In genomic region chr7:81954208-81954846, GRCm38 (mm10) we compare ENCODE assay signal across 9 mouse cellular contexts. TPM values are rescaled to one million over a fixed set of nuclear protein-coding genes. Genes with fewer than 3 reads are reported as not detected.
DNase-seq lines count a peak whose midpoint lies in the region; ATAC-seq and TF ChIP-seq lines count a peak whose summit lies in the region.
"Had no signal": no experiment of that assay in that cellular context is flagged by ENCODE, and none has a peak within 500 bp of the region (broad histone marks: within the 10 kb centered on the region; RNA-seq: fewer than 3 reads in every experiment).

No protein-coding gene starts in this region.

- TF ChIP-seq CTCF in liver, adult 2 months (IDR thresholded peaks at IDR 0.05; ENCODE audit: low read depth, low read length): 0 out of 2 replicates have a peak, but pooled peaks have one; percentile 15

- H3K4me2 ChIP-seq in forebrain, embryonic 13.5 days: no peak overlapping the region
- no peak overlapping the region for H3K4me2 ChIP-seq in forebrain, embryonic 12.5 days
- H3K4me2 ChIP-seq in liver, embryonic 11.5 days: no peak overlapping the region
- no peak overlapping the region for H3K4me2 ChIP-seq in stomach, embryonic 14.5 days (replicated peaks; ENCODE audit: low read depth, low read length)
- H3K4me2 ChIP-seq: midbrain, embryonic 12.5 days had no signal

- no peaks in the 10 kb centered on the region for H3K36me3 ChIP-seq in forebrain, embryonic 13.5 days (ENCODE audit: poor library complexity, severe bottlenecking)
- H3K36me3 ChIP-seq in forebrain, embryonic 12.5 days (replicated peaks): no peaks in the 10 kb centered on the region
- H3K36me3 ChIP-seq in liver, adult 2 months (ENCODE audit: control insufficient read depth, insufficient read depth, low read length): no peaks in the 10 kb centered on the region
- no peaks in the 10 kb centered on the region for H3K36me3 ChIP-seq in liver, embryonic 11.5 days (ENCODE audit: control insufficient read depth, insufficient read depth, low read length)
- no peaks in the 10 kb centered on the region for H3K36me3 ChIP-seq in stomach, embryonic 14.5 days (ENCODE audit: control insufficient read depth, insufficient read depth, low read length)
- H3K36me3 ChIP-seq: midbrain, embryonic 12.5 days had no signal

- no peaks in the 10 kb centered on the region for H3K9me3 ChIP-seq in forebrain, embryonic 13.5 days (replicated peaks)
- H3K9me3 ChIP-seq in forebrain, embryonic 12.5 days: no peaks in the 10 kb centered on the region
- no peaks in the 10 kb centered on the region for H3K9me3 ChIP-seq in liver, embryonic 11.5 days (ENCODE audit: control insufficient read depth, low read length)
- no peaks in the 10 kb centered on the region for H3K9me3 ChIP-seq in stomach, embryonic 14.5 days (ENCODE audit: control insufficient read depth, low read depth, low read length)
- H3K9me3 ChIP-seq: midbrain, embryonic 12.5 days had no signal

- H3K4me3 ChIP-seq in forebrain, embryonic 13.5 days: no peak overlapping the region
- H3K4me3 ChIP-seq in forebrain, embryonic 12.5 days (replicated peaks): no peak overlapping the region
- no peak overlapping the region for H3K4me3 ChIP-seq in liver, adult 2 months (ENCODE audit: insufficient read depth, low read depth, low read length)
- no peak overlapping the region for H3K4me3 ChIP-seq in liver, embryonic 11.5 days (ENCODE audit: low read depth, low read length)
- no peak overlapping the region for H3K4me3 ChIP-seq in stomach, embryonic 14.5 days (ENCODE audit: low read depth, low read length)
- H3K4me3 ChIP-seq: midbrain, embryonic 12.5 days had no signal

- H3K4me1 ChIP-seq in forebrain, embryonic 13.5 days: 0 out of 2 replicates have a peak, but pooled peaks cover 4% of the 10 kb centered on the region
- no peaks in the 10 kb centered on the region for H3K4me1 ChIP-seq in forebrain, embryonic 12.5 days
- H3K4me1 ChIP-seq in liver, adult 2 months (ENCODE audit: control insufficient read depth, insufficient read depth, low read length): no peaks in the 10 kb centered on the region
- H3K4me1 ChIP-seq in liver, embryonic 11.5 days (replicated peaks; ENCODE audit: control insufficient read depth, insufficient read depth, low read length): no peaks in the 10 kb centered on the region
- peaks cover 3% of the 10 kb centered on the region; the same call in 1 of the 2 replicates for H3K4me1 ChIP-seq in stomach, embryonic 14.5 days (ENCODE audit: control insufficient read depth, insufficient read depth, low read length)
- H3K4me1 ChIP-seq: midbrain, embryonic 12.5 days had no signal

- TF ChIP-seq POLR2A in liver, adult 2 months (IDR thresholded peaks at IDR 0.05; ENCODE audit: extremely low read depth, insufficient read depth, low read length): no peak

- no peak overlapping the region for H3K27ac ChIP-seq in forebrain, embryonic 13.5 days
- no peak overlapping the region for H3K27ac ChIP-seq in forebrain, embryonic 12.5 days
- H3K27ac ChIP-seq in liver, adult 2 months (replicated peaks; ENCODE audit: insufficient read depth, low read depth, low read length): no peak overlapping the region
- H3K27ac ChIP-seq in liver, embryonic 11.5 days (ENCODE audit: low read depth, low read length): no peak overlapping the region
- no peak overlapping the region for H3K27ac ChIP-seq in stomach, embryonic 14.5 days (ENCODE audit: low read length)
- H3K27ac ChIP-seq: midbrain, embryonic 12.5 days had no signal

- H3K79me2 ChIP-seq in liver, adult 2 months (ENCODE audit: control insufficient read depth, insufficient read depth, low read length): no peaks in the 10 kb centered on the region

- H3K9ac ChIP-seq in forebrain, embryonic 13.5 days: no peak overlapping the region
- H3K9ac ChIP-seq in forebrain, embryonic 12.5 days: no peak overlapping the region
- H3K9ac ChIP-seq in liver, adult 2 months (ENCODE audit: low read depth, low read length): no peak overlapping the region
- no peak overlapping the region for H3K9ac ChIP-seq in liver, embryonic 11.5 days (ENCODE audit: low read depth, low read length)
- H3K9ac ChIP-seq in stomach, embryonic 14.5 days (replicated peaks; ENCODE audit: low read depth, low read length): no peak overlapping the region
- H3K9ac ChIP-seq: midbrain, embryonic 12.5 days had no signal

- no peaks in the 10 kb centered on the region for H3K27me3 ChIP-seq in forebrain, embryonic 13.5 days
- 0 out of 2 replicates have a peak, but pooled peaks cover 3% of the 10 kb centered on the region for H3K27me3 ChIP-seq in forebrain, embryonic 12.5 days
- H3K27me3 ChIP-seq in liver, adult 2 months (ENCODE audit: control insufficient read depth, insufficient read depth, low read length): peaks cover 2% of the 10 kb centered on the region; the same call in 1 of the 2 replicates
- no peaks in the 10 kb centered on the region for H3K27me3 ChIP-seq in liver, embryonic 11.5 days (replicated peaks; ENCODE audit: control insufficient read depth, insufficient read depth, low read length)
- H3K27me3 ChIP-seq in stomach, embryonic 14.5 days (ENCODE audit: control insufficient read depth, insufficient read depth, low read length): no peaks in the 10 kb centered on the region

- peak; percentile 6 for DNase-seq in liver, adult 2 months (ENCODE audit: extremely low read depth, low read depth, low spot score)
- DNase-seq in liver, embryonic 11.5 days (ENCODE audit: low spot score): no peak
- peak; percentile 57 for DNase-seq in NIH3T3 (ENCODE audit: low read depth)
- peak; percentile 15 for DNase-seq in layer of hippocampus, adult 9-11 months
- no peak for DNase-seq in gastrocnemius, adult 8-10 months (ENCODE audit: low spot score in 2 of 2)

- ATAC-seq in forebrain, embryonic 13.5 days: peak; percentile 50; the same call in 1 of the 2 replicates
- no peak for ATAC-seq in forebrain, embryonic 12.5 days (ENCODE audit: low FRiP score)
- ATAC-seq in liver, embryonic 11.5 days (replicated peaks; ENCODE audit: low FRiP score): no peak
- ATAC-seq in stomach, embryonic 14.5 days (ENCODE audit: insufficient number of reproducible peaks, insufficient read depth, low FRiP score, low read depth): 0 out of 2 replicates have a peak, but pooled peaks have one; percentile 37

RNA-seq across cellular contexts. Expression of gene Hdgfl3, which starts 20.1 kb away (rescaled TPM):
- 51.3 and 55.3 TPM in 2 replicates for polyA plus RNA-seq in forebrain, embryonic 13.5 days (2015; fragmentation: Nextera tagmentation; extraction: Ambion mirVana)
- polyA plus RNA-seq in forebrain, embryonic 12.5 days (2016; fragmentation: Nextera tagmentation; extraction: Ambion mirVana): 55.8 and 56.5 TPM in 2 replicates
- total RNA-seq in liver, adult 2 months (2014; rRNA removed): 1.1 and 1.6 TPM in 2 replicates
- 0.07 and 0.13 TPM in 2 replicates for polyA plus RNA-seq in liver, adult 2 months (2012; rRNA removed)
- 5.0 and 5.9 TPM in 2 replicates for polyA plus RNA-seq in liver, embryonic 11.5 days (2014; fragmentation: Nextera tagmentation; extraction: Ambion mirVana)
- 20.2 and 20.5 TPM in 2 replicates for polyA plus RNA-seq in stomach, embryonic 14.5 days (2014; fragmentation: Nextera tagmentation; extraction: Ambion mirVana)
- 1 to 10 TPM in 3 of 4 experiments, under 1 TPM in 1; 0.99 to 1.5 (median 1.5) TPM for total RNA-seq in gastrocnemius, adult 8-10 months (2022)

RNA-seq across cellular contexts. Expression of gene Bnc1, which starts 37.8 kb away (rescaled TPM):
- polyA plus RNA-seq in forebrain, embryonic 13.5 days (2015; fragmentation: Nextera tagmentation; extraction: Ambion mirVana): not detected in 2 replicates
- 0.33 and 0.40 TPM in 2 replicates for polyA plus RNA-seq in forebrain, embryonic 12.5 days (2016; fragmentation: Nextera tagmentation; extraction: Ambion mirVana)
- 0.07 and 0.09 TPM in 2 replicates for total RNA-seq in liver, adult 2 months (2014; rRNA removed)
- 0.04 and 0.05 TPM in 2 replicates for polyA plus RNA-seq in liver, adult 2 months (2012; rRNA removed)
- polyA plus RNA-seq in liver, embryonic 11.5 days (2014; fragmentation: Nextera tagmentation; extraction: Ambion mirVana): 5.1 and 7.0 TPM in 2 replicates
- 5.3 and 5.9 TPM in 2 replicates for polyA plus RNA-seq in stomach, embryonic 14.5 days (2014; fragmentation: Nextera tagmentation; extraction: Ambion mirVana)
- total RNA-seq in gastrocnemius, adult 8-10 months (2022): not detected

Comparison
In these comparisons a context has a peak if more than half of its experiments do, and no peak if none do; other contexts are left out.
1. ATAC-seq: peak in forebrain, embryonic 13.5 days (single experiment) and stomach, embryonic 14.5 days (single experiment); none in forebrain, embryonic 12.5 days (single experiment) and liver, embryonic 11.5 days (single experiment).
2. DNase-seq: peak in liver, adult 2 months (single experiment), NIH3T3 (single experiment) and layer of hippocampus, adult 9-11 months (single experiment); none in liver, embryonic 11.5 days (single experiment) and gastrocnemius, adult 8-10 months (0 of 2).